Mouse (Mus musculus) T-helper 2 cell (primary cell): ENCODE measurements around the gene Tmem222.

Experiments used
- in situ Hi-C: fragments of 300-600 bp; cut with MboI, MseI; formaldehyde crosslinking; loops from one replicate; pipeline ENCODE4 v1.15.1; 2025; ENCODE audit warnings: high pct_unique_total_duplicates

Gene Tmem222

DNA sequence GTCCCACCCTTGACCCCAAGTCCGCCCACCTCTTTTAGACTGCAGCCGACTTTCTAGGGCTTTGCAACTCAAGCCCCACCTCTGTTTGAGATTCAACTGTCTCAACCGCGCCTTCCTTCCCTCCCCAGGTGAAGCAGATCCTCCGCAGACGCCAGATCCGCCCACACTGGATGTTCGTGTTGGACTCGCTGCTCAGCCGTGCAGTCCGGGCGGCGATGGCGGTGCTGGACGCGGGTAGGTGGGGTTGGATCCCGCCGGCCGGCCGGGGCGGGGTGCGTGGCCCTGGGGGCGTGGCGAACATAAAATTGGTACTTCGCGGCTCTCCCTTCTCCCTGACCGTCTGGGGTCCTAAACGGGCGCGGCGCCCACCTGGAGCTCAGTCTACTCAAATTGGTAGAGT is 26.4 kb downstream of the Tmem222 start:
- in situ Hi-C loops: no loop called here

- in situ Hi-C loops: no loop called here
These were observed 27.0 kb downstream of the Tmem222 start for GRCm38 (mm10) chr4:133250609-133251008.

GRCm38 (mm10) chr4:133247806-133248449 is 29.7 kb downstream of the Tmem222 start:
- in situ Hi-C loops: loop anchor here (5.0 kb wide), 1 partner anchor 49 kb away; no protein-coding TSS in a partner anchor

- in situ Hi-C loops: loop anchor here (5.0 kb wide), 1 partner anchor 50 kb away; no protein-coding TSS in a partner anchor
These were observed 30.5 kb downstream of the Tmem222 start for GRCm38 (mm10) chr4:133247072-133247471.

GRCm38 (mm10) chr4:133244289-133244688 is 33.3 kb downstream of the Tmem222 start:
- in situ Hi-C loops: no loop called here

- in situ Hi-C loops: no loop called here
These were observed 34.1 kb downstream of the Tmem222 start for GRCm38 (mm10) chr4:133243538-133243937.

DNA sequence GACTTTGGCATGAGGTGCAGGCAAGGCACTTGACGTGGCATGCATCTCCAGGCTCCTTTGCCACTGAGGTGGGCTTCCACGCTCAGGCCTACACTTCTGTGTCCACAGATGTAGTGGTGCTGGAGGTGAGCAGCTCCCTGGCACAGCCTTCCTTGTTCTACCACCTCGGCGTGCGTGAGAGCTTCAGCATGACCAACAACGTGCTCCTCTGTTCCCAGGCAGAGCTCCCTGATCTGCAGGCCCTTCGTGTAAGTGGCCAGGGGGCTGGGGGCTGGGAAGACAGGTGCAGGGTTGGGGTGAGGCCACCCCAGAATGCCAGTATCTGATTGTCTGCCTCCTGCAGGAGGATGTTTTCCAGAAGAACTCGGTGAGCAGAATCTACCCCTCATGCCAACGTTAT is 34.9 kb downstream of the Tmem222 start:
- in situ Hi-C loops: no loop called here

DNA sequence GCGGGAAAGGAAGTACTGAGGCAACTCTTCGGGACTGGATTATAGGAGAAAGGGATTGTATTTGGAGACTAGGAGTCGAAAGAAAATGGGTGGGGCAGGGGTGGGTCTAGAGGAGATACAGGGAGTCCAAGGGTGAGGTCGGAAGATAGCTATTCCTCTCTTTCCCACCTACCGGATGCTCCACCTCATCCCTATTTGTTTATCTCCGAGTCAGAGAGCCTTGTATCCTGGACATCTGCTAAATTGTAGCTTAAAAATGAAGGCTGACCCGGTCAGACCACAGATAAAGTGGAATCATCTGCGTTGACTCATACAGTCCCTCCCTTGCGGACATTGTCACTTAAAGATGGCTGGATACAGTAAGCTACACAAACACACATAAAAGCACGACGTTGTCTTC is 35.7 kb downstream of the Tmem222 start:
- in situ Hi-C loops: no loop called here

DNA sequence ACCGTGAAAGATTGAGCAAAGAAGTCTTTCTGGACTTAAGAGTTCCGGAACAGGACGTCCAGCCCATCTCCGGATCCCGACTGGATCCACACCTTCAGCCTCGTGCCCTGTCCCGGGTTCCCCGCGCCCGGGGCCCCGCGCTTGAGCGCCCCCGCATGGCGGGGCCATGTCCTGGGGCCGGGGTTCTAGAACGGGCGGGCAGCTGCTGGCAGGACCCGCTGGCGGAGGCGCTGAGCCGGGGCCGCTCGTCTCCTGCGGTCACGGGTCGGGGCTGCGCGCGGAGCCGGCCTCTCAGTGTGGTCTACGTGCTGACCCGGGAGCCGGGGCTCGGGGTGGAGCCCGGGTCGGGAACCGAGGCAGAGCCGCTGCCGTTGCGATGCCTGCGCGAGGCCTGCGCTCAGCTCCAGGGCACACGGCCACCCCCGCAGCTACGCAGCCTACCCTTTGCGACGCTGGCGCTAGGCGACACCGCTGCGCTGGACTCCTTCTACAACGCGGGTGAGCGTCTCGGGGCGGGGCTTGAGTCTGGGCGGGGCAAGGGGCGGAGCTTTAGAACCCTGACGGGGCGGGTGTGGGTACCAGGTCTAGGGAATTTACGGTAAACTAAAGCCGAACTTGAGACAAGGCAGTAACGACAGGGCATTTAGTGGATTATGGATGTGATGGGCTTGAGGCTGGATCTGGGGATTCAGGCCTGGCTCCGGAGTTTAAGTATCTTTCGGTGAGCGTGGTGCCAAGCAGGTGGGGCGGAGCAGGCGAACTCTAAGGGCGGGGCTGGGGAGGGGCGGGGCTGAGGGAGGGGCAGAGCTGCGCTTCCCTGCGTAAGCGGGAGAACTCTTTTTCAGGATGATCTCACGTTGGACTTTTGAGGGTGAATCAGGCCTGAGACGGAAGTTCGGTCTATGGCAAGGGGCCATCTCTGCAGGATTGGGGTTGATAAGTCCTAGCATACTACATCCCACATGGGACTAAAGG is 36.4 kb downstream of the Tmem222 start:
- in situ Hi-C loops: no loop called here

DNA sequence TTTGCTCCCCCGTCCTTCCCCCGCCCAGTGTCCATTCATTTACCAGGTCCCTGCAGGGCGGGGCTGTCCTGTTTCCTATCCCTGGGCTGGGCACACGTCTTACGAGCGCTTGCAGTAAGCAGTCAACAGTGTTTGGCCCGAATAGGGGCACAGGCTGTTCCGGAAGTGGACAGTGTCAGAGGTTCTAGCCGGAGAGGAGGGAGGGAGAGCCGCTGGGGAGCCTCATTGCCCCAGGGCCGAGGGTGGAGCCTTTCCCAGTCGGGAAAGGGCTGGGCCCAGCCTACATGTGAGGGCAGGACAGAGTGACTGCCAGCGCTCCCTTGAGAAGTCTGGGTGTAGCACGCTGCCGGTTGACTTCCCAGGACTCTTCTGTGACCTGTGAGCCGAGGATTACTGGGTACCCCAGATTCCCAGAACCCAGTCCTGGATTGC is 37.1 kb downstream of the Tmem222 start, which contains the start of gene Map3k6:
Gene Map3k6, plus strand, starts transcription at position 329 of the 432 bp plus-strand sequence.
- in situ Hi-C loops: no loop called here

DNA sequence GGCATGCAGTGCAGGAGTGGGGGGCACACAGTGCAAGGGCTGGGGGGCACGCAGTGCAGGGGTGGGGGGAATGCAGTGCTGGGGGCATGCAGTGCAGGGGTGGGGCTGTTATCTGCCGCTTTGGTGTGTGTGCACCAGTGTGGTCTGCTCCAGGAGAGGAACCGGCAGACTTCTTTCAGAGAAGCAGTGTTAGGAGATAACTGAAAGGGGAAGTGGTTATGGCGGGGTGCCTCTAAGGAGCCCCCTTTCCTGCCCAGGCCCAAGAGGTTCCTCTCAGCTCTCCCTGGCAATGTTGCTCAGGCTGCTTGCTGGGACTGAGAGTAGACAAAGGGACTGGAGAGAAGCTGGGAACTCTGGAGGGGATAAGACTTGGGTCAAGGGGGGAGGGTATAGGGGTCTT is 39.7 kb downstream of the Tmem222 start:
- in situ Hi-C loops: no loop called here

GRCm38 (mm10) chr4:133235415-133235814 is 42.2 kb downstream of the Tmem222 start:
- in situ Hi-C loops: no loop called here

GRCm38 (mm10) chr4:133234771-133235170 is 42.8 kb downstream of the Tmem222 start:
- in situ Hi-C loops: no loop called here

- in situ Hi-C loops: no loop called here
These were observed 44.2 kb downstream of the Tmem222 start for GRCm38 (mm10) chr4:133233285-133233976.

- in situ Hi-C loops: no loop called here
These were observed 48.0 kb downstream of the Tmem222 start for GRCm38 (mm10) chr4:133229582-133229981.

DNA sequence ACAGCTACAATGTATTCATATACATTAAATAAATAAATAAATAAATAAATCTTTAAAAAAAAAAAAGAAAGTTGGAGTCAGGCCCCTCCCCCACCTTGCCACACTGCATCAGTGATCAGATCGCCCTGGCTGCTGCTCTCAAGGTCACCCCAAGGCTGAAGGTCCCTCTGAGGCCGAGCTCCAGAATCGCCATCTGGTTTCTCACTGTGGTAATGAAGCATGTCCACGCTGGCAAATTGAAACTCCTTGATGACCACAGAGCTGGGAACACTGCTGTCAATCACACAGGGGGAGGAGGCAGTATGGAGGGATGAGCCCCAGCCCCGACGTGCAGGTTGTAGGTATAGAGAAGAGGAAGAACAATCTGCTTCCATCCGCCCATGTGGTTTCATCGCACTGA is 50.0 kb downstream of the Tmem222 start:
- in situ Hi-C loops: no loop called here

DNA sequence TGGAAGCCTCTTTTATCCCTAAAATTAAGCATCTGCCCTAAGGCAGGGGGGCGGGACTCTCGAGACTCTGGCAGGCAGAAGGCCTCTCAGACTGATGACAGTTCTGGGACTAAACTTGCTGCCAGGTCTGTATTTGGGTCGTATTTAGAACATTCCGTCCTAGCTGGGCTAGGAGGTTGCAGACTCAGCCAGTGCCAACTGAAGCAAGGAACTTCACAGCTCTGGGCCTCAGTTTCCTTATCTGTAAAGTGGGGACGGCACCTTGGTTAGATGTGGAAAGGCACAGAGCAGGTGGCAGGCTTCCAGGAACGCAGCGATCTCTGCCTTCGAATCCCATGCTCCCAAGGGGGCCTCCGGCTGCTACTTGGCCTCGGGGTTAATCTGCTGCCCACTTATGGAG is 51.5 kb downstream of the Tmem222 start:
- in situ Hi-C loops: no loop called here

DNA sequence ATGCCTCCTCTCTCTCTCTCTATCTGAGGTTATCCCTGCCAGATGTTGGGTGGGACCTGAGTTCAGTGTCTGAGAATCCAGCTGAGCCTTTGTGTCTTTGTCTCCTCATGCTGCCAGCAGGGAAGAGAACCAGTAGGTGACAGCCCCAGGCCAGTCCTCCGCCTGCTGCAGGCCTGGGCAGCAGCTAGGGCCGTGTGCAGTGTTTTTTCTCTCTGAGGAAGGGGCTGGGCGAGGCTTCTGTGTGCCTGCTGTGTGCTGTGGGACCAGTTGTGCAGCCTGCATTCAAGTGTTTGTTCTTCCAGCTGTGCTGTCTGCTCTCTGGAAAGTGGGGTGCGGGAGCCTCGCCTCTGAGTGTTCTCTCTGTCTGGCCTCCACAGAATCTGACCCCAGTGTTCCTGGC is 53.7 kb downstream of the Tmem222 start:
- in situ Hi-C loops: no loop called here

GRCm38 (mm10) chr4:133221701-133222100 is 55.9 kb downstream of the Tmem222 start:
- in situ Hi-C loops: no loop called here

DNA sequence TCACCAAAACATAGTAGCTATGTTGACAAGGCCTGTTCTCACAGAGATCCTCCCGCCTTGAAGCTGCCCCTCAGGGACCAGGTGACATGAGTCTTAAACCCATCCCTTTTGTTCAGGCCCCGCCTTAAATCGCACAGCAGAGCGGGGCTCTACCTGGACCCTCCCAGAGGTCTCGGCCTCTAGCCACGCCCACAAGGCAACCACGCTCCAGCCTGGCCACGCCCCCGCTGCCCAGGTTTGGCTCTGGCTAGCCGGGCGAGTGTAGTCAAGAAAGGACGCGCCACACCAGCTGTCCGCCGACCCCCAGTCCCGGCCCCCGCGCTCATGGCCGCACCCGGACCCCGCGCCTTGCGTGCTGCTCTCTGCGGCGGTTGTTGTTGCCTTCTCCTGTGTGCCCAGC is 56.9 kb downstream of the Tmem222 start:
- in situ Hi-C loops: no loop called here

- in situ Hi-C loops: no loop called here
These were observed 58.8 kb downstream of the Tmem222 start for GRCm38 (mm10) chr4:133218745-133219144.

DNA sequence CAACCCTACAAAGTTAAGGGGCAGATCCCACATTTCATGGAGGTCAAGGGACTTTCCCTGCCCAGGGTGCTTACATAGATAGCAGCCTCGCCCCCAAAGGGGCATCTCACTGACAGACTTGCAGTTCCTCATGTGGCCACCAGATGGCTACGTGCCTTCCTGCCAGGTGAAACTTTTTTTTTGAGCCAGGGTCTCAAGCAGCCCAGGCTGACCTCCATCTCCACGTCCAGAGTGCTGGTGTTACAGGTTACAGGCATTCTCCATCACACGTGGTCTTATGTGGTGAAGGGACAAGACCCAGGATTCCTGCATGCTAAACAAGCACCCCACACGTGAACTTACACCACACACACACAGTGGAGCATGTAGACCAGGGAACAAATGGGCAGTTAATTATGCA is 60.0 kb downstream of the Tmem222 start:
- in situ Hi-C loops: no loop called here
